Mouse (Mus musculus): ENCODE measurements at regions not wholly inside any gene's neighbourhood (a gene's known extent, or its start where the extent isn't known, plus 50 kb on each side); places are given as distances from the start of the nearest gene placed in this dataset.

DNA sequence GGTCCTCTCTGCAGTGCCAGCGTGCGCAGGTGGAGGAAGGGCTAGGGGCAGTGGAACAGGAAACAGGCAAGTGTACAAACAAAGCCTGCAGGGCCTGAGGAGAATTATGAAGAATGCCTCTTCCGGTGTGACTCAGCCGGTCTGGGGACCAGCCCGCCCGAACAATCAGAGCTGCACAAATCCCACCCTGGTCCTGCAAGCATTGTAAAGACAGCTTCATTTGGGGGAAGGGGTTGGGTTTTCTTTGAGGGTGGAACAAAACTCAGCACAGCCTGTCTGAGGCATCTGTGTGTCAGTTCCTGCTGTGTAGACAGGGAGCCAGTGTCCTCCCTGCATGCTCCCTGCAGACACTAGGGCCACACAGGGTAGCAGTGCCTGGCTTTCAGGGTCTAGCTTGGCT lies 117.9 kb downstream of the Gadd45g start:
- in situ Hi-C loops (cut with MboI; ENCODE audit: low pct_unique_long_range_greater_than_20kb in 1 of 2, low sequenced_read_pairs in 2 of 2, unreplicated experiment in 1 of 2), result no loop called here

DNA sequence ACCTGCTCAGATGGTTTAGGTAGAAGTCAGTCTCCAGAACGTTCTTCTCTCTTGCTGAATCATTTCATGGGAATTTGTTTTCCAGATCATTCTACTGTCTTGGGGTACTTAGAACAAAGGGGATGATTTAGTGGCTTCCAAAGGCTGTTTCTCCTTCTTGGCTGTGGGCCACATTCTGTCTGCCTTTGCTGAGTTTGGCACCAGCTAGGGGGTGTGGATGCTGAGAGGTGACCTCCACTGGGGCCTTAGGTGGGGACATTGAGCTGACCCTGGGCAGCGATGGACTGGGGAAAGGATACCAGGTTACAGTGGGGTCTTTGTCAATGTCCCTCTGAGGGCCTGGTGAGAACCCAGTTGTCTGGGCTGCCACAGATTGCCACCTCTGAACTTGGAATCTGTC lies 118.4 kb downstream of the Gadd45g start:
- in situ Hi-C loops (cut with MboI; ENCODE audit: low pct_unique_long_range_greater_than_20kb in 1 of 2, low sequenced_read_pairs in 2 of 2, unreplicated experiment in 1 of 2), result no loop called here

DNA sequence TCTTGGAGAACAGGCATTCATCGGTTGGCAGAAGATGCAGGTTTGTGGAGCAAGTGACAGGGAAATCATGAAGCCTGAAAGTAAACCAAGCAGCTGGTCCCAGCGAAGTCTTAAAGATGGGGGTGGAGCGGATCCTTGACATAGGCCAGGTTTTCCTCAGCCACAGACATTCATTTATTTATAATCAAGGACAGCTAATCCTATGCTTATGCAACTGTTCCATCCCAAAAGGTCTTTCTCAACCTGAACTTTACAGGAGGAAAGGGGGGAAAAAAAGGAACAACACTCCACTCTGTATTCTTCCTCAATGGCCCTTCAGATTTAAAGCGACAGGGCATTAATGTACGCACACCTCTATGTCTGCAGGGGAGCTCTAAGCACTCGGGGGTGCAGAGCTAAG lies 121.6 kb downstream of the Gadd45g start:
- in situ Hi-C loops (cut with MboI; ENCODE audit: low pct_unique_long_range_greater_than_20kb in 1 of 2, low sequenced_read_pairs in 2 of 2, unreplicated experiment in 1 of 2), result no loop called here

DNA sequence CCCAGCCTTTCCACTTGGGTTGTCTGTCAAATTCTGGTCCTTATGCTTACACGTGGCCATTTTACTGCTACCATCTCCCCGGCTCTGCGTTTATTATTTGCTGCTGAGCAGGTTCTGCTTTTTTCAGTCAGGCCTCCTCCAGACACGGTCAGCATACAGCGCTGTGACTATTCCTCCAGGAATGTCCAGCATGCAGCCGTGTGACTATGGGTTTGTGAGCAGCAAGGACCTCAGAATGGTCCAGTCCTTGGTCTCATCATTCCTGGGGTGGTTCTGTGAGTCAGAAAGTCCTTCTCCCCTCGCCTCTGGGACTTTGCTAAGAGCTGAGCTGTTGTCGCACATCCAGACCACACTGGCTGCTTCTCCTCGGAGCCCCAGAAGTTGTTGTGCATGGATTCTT lies 122.3 kb downstream of the Gadd45g start:
- in situ Hi-C loops (cut with MboI; ENCODE audit: low pct_unique_long_range_greater_than_20kb in 1 of 2, low sequenced_read_pairs in 2 of 2, unreplicated experiment in 1 of 2), result no loop called here

DNA sequence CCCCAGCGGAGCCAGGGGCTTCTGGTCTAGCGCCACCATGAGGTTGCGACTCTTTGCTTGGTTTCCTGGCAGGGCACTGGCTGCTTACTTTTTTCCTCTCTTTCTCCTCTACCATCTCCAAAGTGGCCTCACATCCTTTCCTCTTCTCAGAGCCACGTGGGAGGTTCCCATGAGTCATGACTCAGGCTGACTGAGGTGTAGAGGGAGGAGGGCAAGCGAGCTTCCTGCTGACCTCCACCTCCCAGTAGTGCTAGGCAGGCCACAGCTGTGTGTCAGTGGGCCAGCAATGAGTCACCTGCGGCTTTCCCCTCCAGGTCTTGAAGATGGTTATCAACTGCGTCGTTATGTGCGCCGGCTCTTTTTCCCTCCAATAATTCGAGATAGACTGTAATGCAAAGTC lies 123.6 kb downstream of the Gadd45g start:
- in situ Hi-C loops (cut with MboI; ENCODE audit: low pct_unique_long_range_greater_than_20kb in 1 of 2, low sequenced_read_pairs in 2 of 2, unreplicated experiment in 1 of 2), result no loop called here

DNA sequence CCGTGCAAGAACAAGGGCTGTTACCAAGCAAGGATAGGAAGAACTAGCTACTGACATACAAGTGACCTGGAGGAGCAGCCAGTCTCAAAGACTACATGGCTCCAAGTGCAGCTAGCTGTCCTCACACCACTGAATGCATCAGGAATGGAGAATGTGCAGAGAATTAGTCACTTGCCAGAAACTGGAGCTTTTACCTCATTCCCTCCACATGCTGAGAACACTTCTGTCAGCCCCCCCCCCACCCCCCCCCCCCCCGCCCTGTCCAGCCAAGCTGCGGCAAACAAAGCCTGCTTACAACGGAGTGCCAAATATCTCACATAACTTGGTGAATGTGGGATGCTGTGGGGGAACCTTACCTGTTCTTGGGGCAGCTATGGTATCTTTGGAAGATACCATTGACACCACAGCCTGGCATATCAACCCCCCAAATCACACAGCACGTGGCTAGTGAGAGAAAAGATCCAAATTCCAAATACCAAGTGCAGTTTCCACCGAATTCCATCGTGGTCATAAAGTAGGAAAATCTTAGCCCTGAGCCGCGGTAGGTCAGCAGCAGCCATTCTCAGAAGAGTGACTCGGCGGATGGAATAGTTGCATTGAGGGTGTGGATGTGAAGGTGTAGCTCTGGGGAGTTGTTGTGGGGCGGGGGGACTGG lies 126.3 kb downstream of the Gadd45g start:
- in situ Hi-C loops (cut with MboI; ENCODE audit: low pct_unique_long_range_greater_than_20kb in 1 of 2, low sequenced_read_pairs in 2 of 2, unreplicated experiment in 1 of 2), result no loop called here

DNA sequence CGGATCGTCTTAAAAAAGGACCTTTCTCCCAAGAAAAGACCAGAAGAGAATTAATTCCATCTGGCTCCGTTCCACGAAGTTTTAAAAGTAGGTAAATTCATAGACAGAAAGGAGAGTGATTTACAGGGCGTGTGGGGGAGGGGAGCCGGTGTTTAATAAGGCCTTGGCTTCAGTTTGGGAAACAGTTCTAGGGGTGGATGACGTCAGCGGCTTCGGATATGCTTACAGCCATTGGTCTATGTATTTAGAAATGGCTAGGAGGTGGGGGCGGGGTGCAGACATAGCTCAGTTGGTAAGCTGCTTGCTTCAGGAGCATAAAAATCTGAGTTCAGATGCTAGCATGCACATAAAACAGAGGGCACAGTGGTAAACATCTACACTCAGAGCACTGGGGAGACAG lies 127.0 kb downstream of the Gadd45g start:
- in situ Hi-C loops (cut with MboI; ENCODE audit: low pct_unique_long_range_greater_than_20kb in 1 of 2, low sequenced_read_pairs in 2 of 2, unreplicated experiment in 1 of 2), result no loop called here

DNA sequence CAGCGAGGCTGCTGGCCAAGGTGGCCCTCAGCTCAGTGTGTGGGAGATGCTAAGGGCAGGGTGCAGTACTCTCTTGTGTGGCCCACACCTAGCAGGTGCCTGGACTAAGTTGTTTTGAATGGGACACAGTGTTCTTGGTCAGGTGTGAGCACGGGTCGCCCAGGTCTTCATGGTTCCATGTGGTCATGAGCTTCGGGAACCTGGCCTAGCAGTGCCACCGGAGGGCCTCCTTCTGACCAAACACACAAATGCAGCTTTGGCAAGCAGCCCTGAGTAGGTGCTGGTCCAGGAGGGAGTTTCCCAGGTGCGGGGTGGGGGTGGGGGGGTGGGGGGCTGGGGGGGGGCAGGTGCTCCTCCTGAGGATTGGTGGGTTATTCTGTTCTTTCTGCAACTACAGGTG lies 127.6 kb downstream of the Gadd45g start:
- in situ Hi-C loops (cut with MboI; ENCODE audit: low pct_unique_long_range_greater_than_20kb in 1 of 2, low sequenced_read_pairs in 2 of 2, unreplicated experiment in 1 of 2), result no loop called here

DNA sequence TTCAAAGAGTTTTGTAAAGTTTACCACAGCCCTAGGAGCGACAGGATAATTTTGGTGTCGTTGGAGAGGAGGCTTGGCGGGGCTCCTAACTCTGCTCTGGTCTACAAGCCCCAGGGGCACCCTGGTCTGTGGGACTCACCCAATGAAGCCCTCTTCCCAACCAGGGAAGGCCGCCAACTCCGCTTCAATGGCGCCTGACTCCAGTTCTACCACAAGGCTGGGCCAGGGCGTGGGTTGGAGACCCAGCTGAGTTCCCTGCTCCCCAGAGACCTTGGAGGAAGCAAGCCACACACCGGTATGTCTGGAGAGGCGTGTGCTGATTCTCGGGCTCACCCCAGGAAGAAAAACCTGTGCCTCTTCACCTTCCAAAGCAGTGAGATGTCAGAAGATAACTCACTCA lies 128.9 kb downstream of the Gadd45g start:
- in situ Hi-C loops (cut with MboI; ENCODE audit: low pct_unique_long_range_greater_than_20kb in 1 of 2, low sequenced_read_pairs in 2 of 2, unreplicated experiment in 1 of 2), result no loop called here

DNA sequence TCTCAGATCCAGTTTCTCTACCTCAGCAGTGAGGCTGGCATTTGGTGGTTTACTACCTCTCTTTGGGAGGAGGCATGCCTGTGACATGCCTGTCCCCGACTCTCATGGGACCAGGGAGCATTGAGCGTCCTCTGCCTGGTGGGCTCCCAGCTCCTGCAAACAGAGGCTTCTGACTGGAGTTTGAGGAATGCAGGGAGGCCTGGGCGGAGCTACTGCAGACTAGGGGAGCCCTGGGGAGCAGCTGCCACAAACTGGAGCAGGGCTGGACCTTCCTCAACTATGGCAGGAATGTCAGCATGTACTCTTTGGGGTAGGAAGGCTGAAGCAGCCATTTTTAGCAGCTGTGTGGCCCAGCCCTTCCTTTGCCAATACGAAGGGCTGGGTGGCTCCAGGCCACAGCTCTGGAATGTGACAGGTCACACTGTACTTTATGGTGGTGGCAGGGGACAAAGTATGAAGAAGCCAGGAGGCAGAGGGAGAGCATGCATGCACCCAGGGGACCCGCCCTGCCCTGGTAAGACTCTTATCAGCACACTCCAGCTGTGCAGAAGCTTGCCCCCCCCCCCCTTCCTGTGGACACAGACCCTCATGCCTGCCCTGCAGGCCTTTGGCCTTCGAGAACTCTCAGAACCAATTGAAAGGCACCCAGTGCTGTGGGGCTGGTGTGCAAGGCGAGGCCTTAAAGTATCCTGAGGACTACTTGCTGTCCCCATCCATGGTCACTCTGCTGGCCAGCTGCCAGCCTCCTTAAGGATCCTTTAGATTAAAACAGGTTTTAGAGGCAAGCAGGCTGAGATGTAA lies 129.5 kb downstream of the Gadd45g start:
- in situ Hi-C loops (cut with MboI; ENCODE audit: low pct_unique_long_range_greater_than_20kb in 1 of 2, low sequenced_read_pairs in 2 of 2, unreplicated experiment in 1 of 2), result no loop called here

DNA sequence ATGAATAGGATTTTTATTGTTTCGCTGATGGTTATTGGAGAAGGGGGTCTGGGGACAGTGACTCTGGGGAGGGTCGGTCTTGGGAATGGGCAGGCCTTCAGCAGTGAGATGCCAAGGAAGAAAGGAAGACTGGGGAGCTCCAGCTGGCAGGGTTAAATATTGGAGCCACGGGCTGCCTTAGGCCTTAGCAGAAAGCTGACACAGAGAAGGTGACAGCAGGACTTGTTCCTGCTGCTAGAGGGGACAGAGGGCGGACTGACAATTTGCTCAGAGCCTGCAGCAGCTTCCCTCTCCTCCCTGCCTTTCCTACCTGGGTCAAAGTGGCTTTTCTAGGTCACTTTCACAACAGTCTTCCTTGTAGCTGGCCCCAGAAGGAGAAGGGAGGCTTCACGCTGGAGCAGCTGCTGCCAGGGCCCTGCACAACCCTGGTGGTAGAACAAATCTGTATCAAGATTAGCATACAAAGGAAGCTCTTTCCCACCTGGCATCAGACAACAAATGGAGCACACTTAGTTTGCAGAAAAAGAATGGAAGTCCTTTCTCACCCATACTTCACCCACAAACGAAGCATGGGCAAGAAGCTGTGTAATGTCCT lies 130.2 kb downstream of the Gadd45g start:
- in situ Hi-C loops (cut with MboI; ENCODE audit: low pct_unique_long_range_greater_than_20kb in 1 of 2, low sequenced_read_pairs in 2 of 2, unreplicated experiment in 1 of 2), result no loop called here

DNA sequence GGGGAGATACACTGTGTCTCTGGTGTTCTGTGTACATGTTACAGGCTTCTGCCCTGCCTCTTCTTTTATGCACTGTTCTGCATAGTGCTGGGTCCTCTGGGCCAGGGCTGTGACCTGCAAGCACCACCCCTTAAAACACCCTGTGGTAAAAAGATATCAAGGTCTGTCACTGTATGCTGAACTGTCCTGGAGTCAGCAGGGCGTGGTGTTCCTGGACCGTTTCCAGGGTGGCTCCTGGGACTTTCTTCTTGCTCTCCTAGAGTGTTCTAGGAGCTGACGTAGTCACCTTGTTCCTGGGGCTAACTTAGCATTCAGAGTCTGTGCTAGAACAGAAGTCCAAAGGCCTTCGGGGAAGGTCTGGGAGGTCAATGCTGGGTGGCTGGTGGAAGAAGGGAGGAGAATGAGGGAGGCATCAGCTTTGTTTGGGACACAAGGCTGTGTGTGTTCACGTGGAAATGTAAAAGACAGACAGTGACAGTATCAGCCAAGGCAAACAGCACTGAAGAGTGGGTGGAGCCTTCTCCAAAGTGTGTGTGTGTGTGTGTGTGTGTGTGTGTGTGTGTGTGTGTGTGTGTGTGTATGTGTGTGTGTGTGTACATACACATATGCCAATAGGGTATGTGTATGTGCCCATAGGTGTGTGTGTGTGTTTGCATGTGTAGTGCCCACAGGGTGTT lies 133.0 kb downstream of the Gadd45g start:
- in situ Hi-C loops (cut with MboI; ENCODE audit: low pct_unique_long_range_greater_than_20kb in 1 of 2, low sequenced_read_pairs in 2 of 2, unreplicated experiment in 1 of 2), result no loop called here

DNA sequence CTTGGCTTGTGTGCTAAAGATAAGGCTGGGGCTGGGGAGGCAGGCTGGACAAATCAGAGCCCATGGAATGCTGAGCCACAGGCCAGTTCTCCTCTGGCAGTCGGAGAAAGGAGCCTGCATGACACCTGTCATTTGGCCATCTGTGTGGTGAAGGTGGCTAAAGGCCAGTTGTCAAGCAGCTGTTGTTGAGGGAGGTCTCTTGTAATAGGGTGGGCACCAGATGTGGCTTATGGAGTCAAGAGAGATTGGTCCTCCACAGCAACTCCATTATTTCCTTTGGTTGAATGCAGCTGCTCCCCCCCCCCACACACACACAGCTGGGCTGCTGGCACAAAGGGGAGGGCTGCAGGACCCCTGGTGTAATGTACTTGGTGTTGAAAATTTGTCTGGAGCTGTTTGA lies 133.9 kb downstream of the Gadd45g start:
- in situ Hi-C loops (cut with MboI; ENCODE audit: low pct_unique_long_range_greater_than_20kb in 1 of 2, low sequenced_read_pairs in 2 of 2, unreplicated experiment in 1 of 2), result no loop called here

DNA sequence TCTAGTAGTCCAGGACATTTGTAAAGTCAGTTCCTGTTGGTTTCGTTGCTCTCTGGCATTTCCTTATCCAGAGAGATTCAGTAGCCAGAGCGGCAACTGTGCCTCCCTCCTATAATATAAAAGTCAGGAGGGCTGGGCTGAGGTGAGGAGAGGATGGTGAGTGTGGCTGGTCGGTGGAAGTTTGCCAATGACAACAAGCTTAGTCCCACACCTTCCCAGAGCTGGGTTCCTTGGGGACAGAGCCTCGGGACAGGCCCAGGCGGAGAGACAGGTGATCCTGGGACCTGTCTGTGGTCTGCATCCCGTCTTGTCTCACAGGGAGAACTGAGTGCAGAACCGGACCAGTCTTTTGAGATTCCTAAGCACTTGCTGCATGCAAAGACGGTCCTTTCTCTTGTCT lies 136.5 kb downstream of the Gadd45g start:
- in situ Hi-C loops (cut with MboI; ENCODE audit: low pct_unique_long_range_greater_than_20kb in 1 of 2, low sequenced_read_pairs in 2 of 2, unreplicated experiment in 1 of 2), result no loop called here

DNA sequence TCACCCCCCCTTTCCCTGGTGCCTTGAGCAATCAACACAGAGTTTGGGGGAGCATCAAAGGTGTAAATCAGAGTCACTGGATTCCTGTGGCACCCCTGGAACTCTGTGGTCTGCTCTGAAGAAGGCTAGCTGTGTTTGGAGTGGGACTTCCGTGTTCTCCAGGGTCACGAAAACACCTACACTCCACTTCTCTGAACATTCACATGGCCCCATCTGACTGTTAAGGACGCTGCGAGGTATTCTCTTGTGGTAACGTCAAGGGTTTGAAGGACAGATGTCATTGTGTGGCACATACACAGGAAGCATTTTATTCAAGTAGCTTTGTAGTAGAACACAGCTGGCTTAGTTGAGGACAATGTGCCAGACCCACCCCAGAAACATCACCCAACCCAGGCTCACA lies 137.1 kb downstream of the Gadd45g start:
- in situ Hi-C loops (cut with MboI; ENCODE audit: low pct_unique_long_range_greater_than_20kb in 1 of 2, low sequenced_read_pairs in 2 of 2, unreplicated experiment in 1 of 2), result no loop called here

DNA sequence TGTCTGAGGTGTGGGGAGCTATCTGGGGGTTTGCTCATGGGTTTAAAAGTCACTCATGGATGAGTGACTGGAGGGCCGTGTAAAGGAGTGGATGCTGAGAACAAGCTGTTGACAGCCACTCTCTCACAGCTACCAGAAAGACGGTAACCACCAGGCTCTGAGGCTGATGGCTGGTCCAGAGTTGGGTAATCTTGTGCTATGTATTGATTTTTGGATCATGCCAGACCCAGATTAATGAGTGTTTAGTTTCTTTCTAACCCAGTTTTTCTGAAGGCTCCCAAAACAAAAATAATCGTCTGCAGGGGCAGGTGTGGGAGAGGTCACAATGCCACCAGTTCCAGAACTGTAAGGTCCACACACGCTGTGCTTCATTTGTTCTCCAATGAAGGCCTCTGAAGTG lies 144.9 kb downstream of the Gadd45g start:
- in situ Hi-C loops (cut with MboI; ENCODE audit: low pct_unique_long_range_greater_than_20kb in 1 of 2, low sequenced_read_pairs in 2 of 2, unreplicated experiment in 1 of 2), result no loop called here

DNA sequence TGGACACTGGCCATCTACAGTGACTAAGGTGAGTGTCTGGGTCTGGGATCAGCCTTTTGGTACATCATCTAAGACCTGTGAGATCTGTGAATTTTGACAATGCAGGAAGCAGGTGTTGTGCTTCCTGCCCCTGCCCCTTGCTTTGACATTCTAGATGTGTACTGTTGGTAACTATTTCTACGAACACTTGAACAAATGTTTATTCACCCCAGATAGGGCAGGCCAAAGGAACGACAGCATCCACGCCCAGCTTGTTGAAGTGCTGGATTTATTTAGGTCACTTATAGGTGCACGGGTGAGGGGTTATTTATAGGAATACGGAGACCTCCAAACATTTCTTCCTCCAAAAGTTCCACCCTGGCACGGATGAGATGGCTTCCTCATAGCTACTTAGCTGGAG lies 146.4 kb downstream of the Gadd45g start:
- in situ Hi-C loops (cut with MboI; ENCODE audit: low pct_unique_long_range_greater_than_20kb in 1 of 2, low sequenced_read_pairs in 2 of 2, unreplicated experiment in 1 of 2), result no loop called here

DNA sequence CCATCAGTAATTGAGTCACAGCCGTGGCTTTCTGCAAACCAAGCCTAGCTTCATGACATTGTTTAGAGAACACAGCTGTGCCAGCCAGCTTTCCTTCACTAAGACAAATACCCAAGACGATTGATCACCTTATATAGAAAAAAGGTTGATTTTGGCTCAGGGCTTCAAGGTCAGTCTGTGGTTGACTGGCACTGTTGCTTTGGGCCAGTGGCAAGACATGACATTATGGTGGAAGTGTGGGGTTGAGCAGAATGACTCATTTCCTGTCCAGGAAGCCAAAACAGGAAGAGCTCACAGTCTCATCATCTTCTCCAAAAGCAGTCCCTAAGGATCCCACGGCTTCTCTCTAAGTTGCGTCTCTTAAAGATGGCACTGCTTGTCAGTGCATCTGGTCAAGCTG lies 149.7 kb downstream of the Gadd45g start:
- in situ Hi-C loops (cut with MboI; ENCODE audit: low pct_unique_long_range_greater_than_20kb in 1 of 2, low sequenced_read_pairs in 2 of 2, unreplicated experiment in 1 of 2), result no loop called here

DNA sequence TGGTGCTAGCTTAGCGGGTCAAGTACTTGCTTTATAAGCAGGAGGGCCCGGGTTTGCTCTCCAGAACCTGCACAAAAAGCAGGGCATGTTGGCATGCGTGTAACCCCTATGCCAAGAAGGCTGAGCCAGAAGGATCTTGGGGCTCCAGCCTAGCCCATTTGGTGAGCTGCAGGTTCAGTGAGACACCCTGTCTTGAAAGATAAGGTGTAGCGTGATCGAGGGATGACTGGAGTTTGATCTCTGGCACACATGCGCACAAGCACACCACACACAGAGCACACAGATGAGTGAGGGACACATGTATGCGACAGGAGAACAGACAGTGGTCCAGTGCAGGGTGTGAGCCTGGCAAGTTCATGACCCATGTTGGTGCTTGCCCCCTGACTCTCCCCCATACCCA lies 152.1 kb downstream of the Gadd45g start:
- in situ Hi-C loops (cut with MboI; ENCODE audit: low pct_unique_long_range_greater_than_20kb in 1 of 2, low sequenced_read_pairs in 2 of 2, unreplicated experiment in 1 of 2), result no loop called here
